Mouse (Mus musculus) thymus, adult 2 months (tissue): ENCODE measurements at regions not wholly inside any gene's neighbourhood (a gene's known extent, or its start where the extent isn't known, plus 50 kb on each side); places are given as distances from the start of the nearest gene placed in this dataset.

ENCODE experiments used
- DNase-seq: peaks from one replicate; pipeline ENCODE4 v3.0.0; 2021
- H3K27ac ChIP-seq: fragments of 200-500 bp; 2 replicates; pipeline ENCODE4 v1.5.1; 2012; ENCODE audit warnings: low read length, control low read depth; ENCODE audit not compliant: control insufficient read depth, insufficient read depth
- H3K27me3 ChIP-seq: fragments of 200-500 bp; 2 replicates; pipeline ENCODE4 v1.6.1; 2012; ENCODE audit warnings: mild to moderate bottlenecking, low read length, moderate library complexity, mixed read lengths; ENCODE audit not compliant: control insufficient read depth, insufficient read depth
- H3K36me3 ChIP-seq: fragments of 200-500 bp; 2 replicates; pipeline ENCODE4 v1.6.1; 2012; ENCODE audit warnings: mild to moderate bottlenecking, low read length, moderate library complexity; ENCODE audit not compliant: control insufficient read depth, insufficient read depth
- H3K4me1 ChIP-seq: fragments of 200-500 bp; replicated peaks from 2 replicates; pipeline ENCODE4 v1.6.1; 2012; ENCODE audit warnings: low read length; ENCODE audit not compliant: control insufficient read depth, insufficient read depth
- H3K4me3 ChIP-seq: fragments of 200-500 bp; 2 replicates; pipeline ENCODE4 v1.5.1; 2012; ENCODE audit warnings: mild to moderate bottlenecking, low read length, control low read depth, moderate library complexity; ENCODE audit not compliant: control insufficient read depth, insufficient read depth
- CTCF ChIP-seq: fragments of 200-500 bp; IDR thresholded peaks from 2 replicates; pipeline ENCODE4 v1.5.1; 2012; ENCODE audit warnings: mild to moderate bottlenecking, control low read depth, low read length, moderate library complexity, borderline replicate concordance; ENCODE audit not compliant: control insufficient read depth, poor library complexity, insufficient read depth; ENCODE audit errors: extremely low read depth
- POLR2A ChIP-seq: fragments of 200-500 bp; IDR thresholded peaks from 2 replicates; pipeline ENCODE4 v1.6.1; 2012; ENCODE audit warnings: mild to moderate bottlenecking, low read length, control low read depth, moderate library complexity; ENCODE audit not compliant: control insufficient read depth, poor library complexity, insufficient read depth; ENCODE audit errors: extremely low read depth
- WGBS: fragments of 180-500 bp; shearing (Covaris S2); methylation state at CpG from one replicate; pipeline ENCODE4 v1.1.7; 2018; 5-methylcytosine and 5-hydroxymethylcytosine counted together

- Histone ChIP-seq H3K36me3 (no peaks in the 10 kb centered on the region), H3K27ac (no peak overlapping the region), H3K4me1 (0 out of 2 replicates have a peak, but pooled peaks cover 2% of the 10 kb centered on the region), H3K27me3 (no peaks in the 10 kb centered on the region), H3K4me3 (no peak overlapping the region)
- WGBS: 67% methylated on average over 6 of the region's 6 CpGs
- TF ChIP-seq CTCF (no peak), POLR2A (no peak)
- no peak for DNase-seq
Observed at GRCm38 (mm10) chr11:19851022-19851615, 73.1 kb upstream of the Spred2 start.

- TF ChIP-seq POLR2A (no peak), CTCF (no peak)
- Histone ChIP-seq H3K27ac (no peak overlapping the region), H3K4me1 (no peaks in the 10 kb centered on the region; the same call in 1 of the 2 replicates), H3K27me3 (no peaks in the 10 kb centered on the region), H3K36me3 (no peaks in the 10 kb centered on the region), H3K4me3 (no peak overlapping the region)
- 96% methylated on average over 4 of the region's 4 CpGs for WGBS
- DNase-seq: no peak
Observed at GRCm38 (mm10) chr11:19861596-19861995, 62.6 kb upstream of the Spred2 start.

GRCm38 (mm10) chr11:19863327-19863726 is 60.8 kb upstream of the Spred2 start:
- Histone ChIP-seq H3K4me1 (no peaks in the 10 kb centered on the region; the same call in 1 of the 2 replicates), H3K4me3 (no peak overlapping the region), H3K27me3 (no peaks in the 10 kb centered on the region), H3K36me3 (no peaks in the 10 kb centered on the region), H3K27ac (no peak overlapping the region)
- DNase-seq: no peak
- 44% methylated on average over 3 of the region's 3 CpGs for WGBS
- TF ChIP-seq CTCF (no peak), POLR2A (no peak)

GRCm38 (mm10) chr11:19866262-19866661 is 57.9 kb upstream of the Spred2 start:
- DNase-seq: no peak
- 19% methylated on average over 2 of the region's 2 CpGs for WGBS
- TF ChIP-seq CTCF: no peak
- no peak for TF ChIP-seq POLR2A
- no peaks in the 10 kb centered on the region for H3K4me1 ChIP-seq
- no peaks in the 10 kb centered on the region for H3K36me3 ChIP-seq
- no peak overlapping the region for H3K27ac ChIP-seq
- no peak overlapping the region for H3K4me3 ChIP-seq
- H3K27me3 ChIP-seq: no peaks in the 10 kb centered on the region

- 95% methylated on average over 3 of the region's 3 CpGs for WGBS
- no peaks in the 10 kb centered on the region for H3K36me3 ChIP-seq
Observed at GRCm38 (mm10) chr11:19869671-19870070, 54.5 kb upstream of the Spred2 start.

GRCm38 (mm10) chr11:19870136-19870535 is 54.0 kb upstream of the Spred2 start:
- Histone ChIP-seq H3K27me3 (no peaks in the 10 kb centered on the region), H3K27ac (no peak overlapping the region), H3K4me3 (no peak overlapping the region), H3K4me1 (no peaks in the 10 kb centered on the region), H3K36me3 (no peaks in the 10 kb centered on the region)
- WGBS: 90% methylated on average over 7 of the region's 7 CpGs
- no peak for TF ChIP-seq POLR2A
- TF ChIP-seq CTCF: no peak
- DNase-seq: no peak

More at GRCm38 (mm10) chr11:19869671-19870070, 54.5 kb upstream of the Spred2 start:
- Histone ChIP-seq H3K4me1 (no peaks in the 10 kb centered on the region), H3K4me3 (no peak overlapping the region), H3K27ac (no peak overlapping the region), H3K27me3 (no peaks in the 10 kb centered on the region)
- TF ChIP-seq POLR2A: no peak
- TF ChIP-seq CTCF: no peak
- DNase-seq: no peak

GRCm38 (mm10) chr11:19873796-19874195 is 50.4 kb upstream of the Spred2 start:
- Histone ChIP-seq H3K36me3 (no peaks in the 10 kb centered on the region), H3K4me1 (no peaks in the 10 kb centered on the region), H3K4me3 (no peak overlapping the region), H3K27ac (no peak overlapping the region), H3K27me3 (no peaks in the 10 kb centered on the region)
- 68% methylated on average over 6 of the region's 6 CpGs for WGBS
- TF ChIP-seq POLR2A: no peak
- TF ChIP-seq CTCF: no peak
- DNase-seq: no peak
